Mouse (Mus musculus): Measurements from ENCODE around the gene Fam102a. TPM values are rescaled to one million over a fixed set of nuclear protein-coding genes. Genes with fewer than 3 reads are reported as not detected.
"Not testable (repeated sequence)": the region's sequence is repeated elsewhere in the genome, so short reads cannot be mapped to it uniquely, and the experiment has no call there.

The Fam102a gene
- 9.0 and 9.2 TPM in 2 replicates for polyA plus RNA-seq (2014; fragmentation: Nextera tagmentation; extraction: Ambion mirVana)

DNA sequence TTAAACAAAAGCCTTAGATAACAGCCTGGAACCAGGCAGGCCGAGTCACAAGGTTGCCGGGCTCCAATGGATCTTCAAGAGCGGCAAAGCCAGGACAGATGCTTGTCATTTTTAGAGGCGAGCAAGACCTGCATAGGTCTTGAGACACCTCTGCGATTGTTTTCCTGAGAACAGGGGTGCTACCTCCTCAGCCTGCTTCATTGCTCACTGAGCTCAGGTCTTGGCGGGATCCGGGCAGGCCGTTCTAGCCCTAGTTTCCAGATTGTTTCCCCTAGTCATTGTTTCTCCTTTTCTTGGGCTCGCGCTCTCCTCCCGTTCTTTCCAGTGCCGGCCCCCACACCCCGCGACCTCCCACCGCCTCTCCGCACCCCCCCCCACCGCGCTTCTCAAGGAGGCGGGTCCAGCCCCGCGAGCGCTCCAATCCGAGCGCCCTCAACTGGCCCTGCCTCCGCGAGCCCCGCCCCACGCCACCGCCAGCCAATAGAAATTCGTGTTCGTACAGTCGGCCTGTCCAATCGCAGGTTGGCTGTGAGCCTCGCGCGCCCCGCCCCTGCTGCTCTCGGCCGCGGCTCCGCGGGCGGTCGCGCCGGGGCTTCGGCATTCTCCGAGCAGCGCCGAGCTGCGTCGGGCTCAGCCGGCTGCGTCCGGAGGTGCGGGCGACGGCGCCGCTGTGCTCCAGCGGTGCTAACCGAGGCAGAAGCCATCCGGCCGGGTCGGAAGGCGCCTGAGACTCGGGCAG lies at the start of gene Fam102a:
Gene Fam102a (plus strand): TSS at position 600 of the 739 bp plus-strand sequence.
- DNase-seq (ENCODE audit: low spot score) (peak; percentile 98), ATAC-seq (ENCODE audit: low FRiP score) (peak; percentile 95)
- Histone ChIP-seq H3K9me3 (ENCODE audit: control insufficient read depth, low read length) (no peaks in the 10 kb centered on the region), H3K4me1 (replicated peaks; ENCODE audit: control insufficient read depth, insufficient read depth, low read length) (peaks cover 14% of the 10 kb centered on the region), H3K9ac (ENCODE audit: low read depth, low read length) (peak within 1 kb of the TSS; percentile 93), H3K4me2 (replicated peaks; ENCODE audit: low read depth, low read length) (peak within 1 kb of the TSS; percentile 87), H3K27ac (ENCODE audit: low read depth, low read length) (peak within 1 kb of the TSS; percentile 90), H3K4me3 (ENCODE audit: low read depth, low read length) (peak within 1 kb of the TSS; percentile 93), H3K27me3 (ENCODE audit: control insufficient read depth, insufficient read depth, low read length) (no peaks in the 10 kb centered on the region), H3K36me3 (ENCODE audit: control insufficient read depth, insufficient read depth, low read length) (no peaks in the 10 kb centered on the region)
- under 1% methylated on average over 42 of the region's 67 CpGs for WGBS

DNA sequence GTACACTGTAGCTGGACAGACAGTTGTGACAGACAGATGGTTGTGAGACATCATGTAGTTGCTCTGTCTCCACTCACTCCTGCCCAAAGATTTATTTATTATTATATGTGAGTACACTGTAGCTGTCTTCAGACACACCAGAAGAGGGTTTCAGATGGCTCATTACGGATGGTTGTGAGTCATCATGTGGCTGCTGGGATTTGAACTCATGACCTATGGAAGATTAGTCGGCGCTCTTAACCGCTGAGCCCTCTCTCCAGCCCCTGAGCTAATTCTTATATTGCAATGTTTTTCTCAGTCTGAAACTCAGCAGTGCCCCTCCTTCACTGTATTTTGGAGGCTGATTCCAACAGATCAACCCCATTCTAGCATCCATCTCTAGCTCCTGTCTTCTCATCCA lies 49.4 kb upstream of the Fam102a start:
- Histone ChIP-seq H3K4me1 (replicated peaks; ENCODE audit: control insufficient read depth, insufficient read depth, low read length) (no peaks in the 10 kb centered on the region), H3K27me3 (ENCODE audit: control insufficient read depth, insufficient read depth, low read length) (no peaks in the 10 kb centered on the region), H3K27ac (ENCODE audit: low read depth, low read length) (no peak overlapping the region), H3K9me3 (ENCODE audit: control insufficient read depth, low read length) (no peaks in the 10 kb centered on the region), H3K4me2 (replicated peaks; ENCODE audit: low read depth, low read length) (no peak overlapping the region), H3K36me3 (ENCODE audit: control insufficient read depth, insufficient read depth, low read length) (no peaks in the 10 kb centered on the region), H3K9ac (ENCODE audit: low read depth, low read length) (no peak overlapping the region), H3K4me3 (ENCODE audit: low read depth, low read length) (no peak overlapping the region)
- DNase-seq (ENCODE audit: low spot score) (no peak), ATAC-seq (ENCODE audit: low FRiP score) (no peak)
- 84% methylated on average over 4 of the region's 4 CpGs for WGBS

DNA sequence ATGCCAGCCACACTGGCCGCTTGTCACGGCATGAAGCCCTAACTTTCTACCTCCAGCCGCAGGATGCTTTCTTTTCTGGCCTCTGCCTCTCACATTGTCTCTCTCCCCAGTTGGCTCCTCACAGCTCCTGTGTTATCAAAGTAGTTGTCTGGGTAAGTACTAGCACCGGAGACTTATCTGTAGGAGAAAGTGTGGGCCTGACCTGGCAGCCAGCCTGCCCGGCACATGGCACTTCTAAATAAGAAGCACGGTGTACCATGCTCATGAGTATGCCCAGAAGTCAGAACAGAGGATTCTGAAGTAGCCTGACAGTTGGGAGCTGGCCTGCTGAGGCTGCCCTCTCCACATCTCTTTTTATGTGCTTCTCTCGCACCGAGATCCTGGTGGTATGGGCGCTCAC lies 49.0 kb upstream of the Fam102a start:
- Histone ChIP-seq H3K27me3 (ENCODE audit: control insufficient read depth, insufficient read depth, low read length) (no peaks in the 10 kb centered on the region), H3K9me3 (ENCODE audit: control insufficient read depth, low read length) (no peaks in the 10 kb centered on the region), H3K9ac (ENCODE audit: low read depth, low read length) (no peak overlapping the region), H3K27ac (ENCODE audit: low read depth, low read length) (no peak overlapping the region), H3K4me2 (replicated peaks; ENCODE audit: low read depth, low read length) (no peak overlapping the region), H3K36me3 (ENCODE audit: control insufficient read depth, insufficient read depth, low read length) (no peaks in the 10 kb centered on the region), H3K4me3 (ENCODE audit: low read depth, low read length) (no peak overlapping the region), H3K4me1 (replicated peaks; ENCODE audit: control insufficient read depth, insufficient read depth, low read length) (no peaks in the 10 kb centered on the region)
- DNase-seq (ENCODE audit: low spot score) = no peak
- WGBS = 92% methylated on average over 9 of the region's 9 CpGs
- ATAC-seq (ENCODE audit: low FRiP score) = no peak

DNA sequence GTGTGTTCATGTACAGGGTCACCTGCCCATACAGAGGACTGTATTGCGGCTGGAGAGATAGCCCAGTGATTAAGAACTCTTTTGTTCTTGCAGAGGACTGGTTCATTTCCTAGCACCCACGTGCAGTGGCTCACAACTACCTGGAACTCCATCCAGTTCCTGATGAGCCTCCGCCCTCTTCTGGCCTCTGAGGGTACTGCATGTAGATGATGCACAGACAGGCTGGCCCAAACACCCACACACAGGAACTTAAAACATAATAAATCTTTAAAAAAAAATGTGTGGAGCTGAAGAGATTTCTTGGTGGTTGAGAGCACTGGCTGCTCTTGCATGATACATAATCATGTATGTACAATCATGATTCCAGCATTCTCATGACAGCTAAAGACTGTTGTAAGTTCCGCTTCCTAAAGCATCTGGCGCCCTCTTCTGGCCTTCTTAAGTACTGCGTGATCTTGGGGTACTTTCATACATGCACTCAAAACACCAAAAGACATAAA lies 48.0 kb upstream of the Fam102a start:
- H3K36me3 ChIP-seq (ENCODE audit: control insufficient read depth, insufficient read depth, low read length) = no peaks in the 10 kb centered on the region
- DNase-seq (ENCODE audit: low spot score) (peak; percentile 92), ATAC-seq (ENCODE audit: low FRiP score) (peak; percentile 54; the same call in 1 of the 2 replicates)
- H3K27ac ChIP-seq (ENCODE audit: low read depth, low read length) = no peak overlapping the region
- no peak overlapping the region for H3K9ac ChIP-seq (ENCODE audit: low read depth, low read length)
- WGBS = 6% methylated on average over 6 of the region's 6 CpGs
- H3K4me2 ChIP-seq (replicated peaks; ENCODE audit: low read depth, low read length) = no peak overlapping the region
- no peak overlapping the region for H3K4me3 ChIP-seq (ENCODE audit: low read depth, low read length)
- no peaks in the 10 kb centered on the region for H3K27me3 ChIP-seq (ENCODE audit: control insufficient read depth, insufficient read depth, low read length)
- no peaks in the 10 kb centered on the region for H3K4me1 ChIP-seq (replicated peaks; ENCODE audit: control insufficient read depth, insufficient read depth, low read length)
- no peaks in the 10 kb centered on the region for H3K9me3 ChIP-seq (ENCODE audit: control insufficient read depth, low read length)

DNA sequence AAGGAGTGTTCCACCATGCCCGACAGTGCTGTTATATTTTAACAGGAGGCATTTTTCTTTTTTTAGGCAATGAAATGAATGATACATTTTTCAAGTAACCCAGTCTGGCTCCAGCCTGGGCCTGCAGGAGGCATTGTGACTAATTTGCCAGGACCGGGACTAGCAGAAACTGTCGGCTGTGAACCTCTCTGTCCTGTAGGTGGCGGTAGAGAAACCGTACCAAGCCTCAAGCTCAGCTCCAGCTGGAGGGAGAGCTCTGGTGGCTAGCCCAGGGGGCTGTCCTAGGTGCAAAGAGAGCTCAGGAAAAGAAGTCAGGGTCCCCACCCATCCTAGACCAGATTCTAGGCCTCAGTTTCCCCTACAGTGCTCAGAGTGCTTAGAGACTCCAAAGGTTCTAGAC lies 46.5 kb upstream of the Fam102a start:
- no peak overlapping the region for H3K9ac ChIP-seq (ENCODE audit: low read depth, low read length)
- H3K9me3 ChIP-seq (ENCODE audit: control insufficient read depth, low read length) = no peaks in the 10 kb centered on the region
- no peaks in the 10 kb centered on the region for H3K36me3 ChIP-seq (ENCODE audit: control insufficient read depth, insufficient read depth, low read length)
- H3K4me2 ChIP-seq (replicated peaks; ENCODE audit: low read depth, low read length) = no peak overlapping the region
- WGBS = 2% methylated on average over 5 of the region's 5 CpGs
- H3K27me3 ChIP-seq (ENCODE audit: control insufficient read depth, insufficient read depth, low read length) = no peaks in the 10 kb centered on the region
- no peaks in the 10 kb centered on the region for H3K4me1 ChIP-seq (replicated peaks; ENCODE audit: control insufficient read depth, insufficient read depth, low read length)
- no peak overlapping the region for H3K27ac ChIP-seq (ENCODE audit: low read depth, low read length)
- ATAC-seq (ENCODE audit: low FRiP score) (no peak), DNase-seq (ENCODE audit: low spot score) (peak; percentile 92)
- H3K4me3 ChIP-seq (ENCODE audit: low read depth, low read length) = no peak overlapping the region

DNA sequence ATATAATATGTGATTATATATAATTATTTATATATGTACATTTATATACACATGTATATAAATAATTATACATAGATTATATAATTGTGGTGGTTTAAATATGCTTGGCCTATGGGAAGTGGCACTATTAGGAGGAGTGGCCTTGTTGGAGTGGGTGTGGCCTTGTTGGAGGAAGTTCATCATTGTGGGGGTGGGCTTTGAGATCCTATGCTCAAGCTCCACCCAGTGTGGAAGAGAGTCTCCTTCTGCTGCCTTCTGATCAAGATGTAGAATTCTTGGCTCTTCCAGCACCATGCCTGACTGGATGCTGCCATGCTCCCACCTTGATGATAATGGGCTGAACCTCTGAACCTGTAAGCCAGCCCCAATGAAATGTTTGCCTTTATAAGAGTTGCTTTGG lies 44.4 kb upstream of the Fam102a start:
- H3K9ac ChIP-seq (ENCODE audit: low read depth, low read length); DNase-seq (ENCODE audit: low spot score); H3K9me3 ChIP-seq (ENCODE audit: control insufficient read depth, low read length); H3K4me1 ChIP-seq (replicated peaks; ENCODE audit: control insufficient read depth, insufficient read depth, low read length); ATAC-seq (ENCODE audit: low FRiP score); H3K36me3 ChIP-seq (ENCODE audit: control insufficient read depth, insufficient read depth, low read length); H3K4me2 ChIP-seq (replicated peaks; ENCODE audit: low read depth, low read length); H3K27ac ChIP-seq (ENCODE audit: low read depth, low read length); H3K4me3 ChIP-seq (ENCODE audit: low read depth, low read length); H3K27me3 ChIP-seq (ENCODE audit: control insufficient read depth, insufficient read depth, low read length): not testable (repeated sequence)

DNA sequence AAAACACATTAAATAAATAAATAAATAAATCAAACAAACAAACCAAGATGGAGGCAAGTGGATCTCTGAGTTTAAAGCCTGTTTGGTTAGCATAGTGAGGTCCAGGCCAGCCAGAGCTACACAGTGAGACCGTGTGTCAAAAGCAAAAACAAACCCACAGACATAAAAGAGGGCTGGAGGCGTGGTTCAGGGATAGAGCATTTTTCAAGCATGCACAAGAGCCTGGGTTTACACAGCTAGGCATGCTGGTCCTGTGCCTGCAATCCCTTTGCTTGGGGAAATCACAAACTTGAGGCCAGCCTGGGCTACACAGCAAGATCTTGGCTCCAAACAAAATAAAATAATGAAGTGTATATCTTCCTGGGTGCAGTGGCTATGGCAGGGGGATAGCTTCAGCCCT lies 42.5 kb upstream of the Fam102a start:
- Histone ChIP-seq H3K36me3 (ENCODE audit: control insufficient read depth, insufficient read depth, low read length) (no peaks in the 10 kb centered on the region), H3K9ac (ENCODE audit: low read depth, low read length) (no peak overlapping the region), H3K4me2 (replicated peaks; ENCODE audit: low read depth, low read length) (no peak overlapping the region), H3K27ac (ENCODE audit: low read depth, low read length) (no peak overlapping the region), H3K4me1 (replicated peaks; ENCODE audit: control insufficient read depth, insufficient read depth, low read length) (no peaks in the 10 kb centered on the region), H3K27me3 (ENCODE audit: control insufficient read depth, insufficient read depth, low read length) (no peaks in the 10 kb centered on the region), H3K4me3 (ENCODE audit: low read depth, low read length) (no peak overlapping the region), H3K9me3 (ENCODE audit: control insufficient read depth, low read length) (no peaks in the 10 kb centered on the region)
- no peak for DNase-seq (ENCODE audit: low spot score)
- 72% methylated on average over 2 of the region's 2 CpGs for WGBS
- no peak for ATAC-seq (ENCODE audit: low FRiP score)

DNA sequence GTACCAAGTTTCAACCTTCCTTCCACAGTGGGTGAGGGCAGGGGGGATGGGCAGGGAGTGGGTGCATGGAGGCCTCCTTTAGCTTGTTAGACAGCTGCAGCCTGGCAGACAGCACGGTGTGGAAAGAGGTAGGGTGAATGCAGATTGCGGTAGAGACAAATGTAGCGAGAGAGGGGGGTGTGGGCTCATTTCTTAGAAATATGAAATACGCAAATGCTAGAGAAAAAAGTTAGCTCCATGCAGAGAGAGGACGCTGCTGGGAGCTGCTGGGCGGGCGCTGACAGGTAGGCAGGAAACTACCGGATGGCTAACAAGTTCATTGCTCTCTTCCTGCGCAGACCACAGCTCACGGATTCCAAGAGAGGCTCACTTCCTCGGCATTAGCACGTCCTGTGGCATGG lies 41.8 kb upstream of the Fam102a start:
- Histone ChIP-seq H3K4me2 (replicated peaks; ENCODE audit: low read depth, low read length) (no peak overlapping the region), H3K36me3 (ENCODE audit: control insufficient read depth, insufficient read depth, low read length) (no peaks in the 10 kb centered on the region), H3K27ac (ENCODE audit: low read depth, low read length) (no peak overlapping the region), H3K27me3 (ENCODE audit: control insufficient read depth, insufficient read depth, low read length) (no peaks in the 10 kb centered on the region), H3K9ac (ENCODE audit: low read depth, low read length) (no peak overlapping the region), H3K4me1 (replicated peaks; ENCODE audit: control insufficient read depth, insufficient read depth, low read length) (no peaks in the 10 kb centered on the region), H3K4me3 (ENCODE audit: low read depth, low read length) (no peak overlapping the region), H3K9me3 (ENCODE audit: control insufficient read depth, low read length) (no peaks in the 10 kb centered on the region)
- whole genome bisulfite sequencing = 86% methylated on average over 12 of the region's 12 CpGs
- DNase-seq (ENCODE audit: low spot score) (no peak), ATAC-seq (ENCODE audit: low FRiP score) (no peak)

DNA sequence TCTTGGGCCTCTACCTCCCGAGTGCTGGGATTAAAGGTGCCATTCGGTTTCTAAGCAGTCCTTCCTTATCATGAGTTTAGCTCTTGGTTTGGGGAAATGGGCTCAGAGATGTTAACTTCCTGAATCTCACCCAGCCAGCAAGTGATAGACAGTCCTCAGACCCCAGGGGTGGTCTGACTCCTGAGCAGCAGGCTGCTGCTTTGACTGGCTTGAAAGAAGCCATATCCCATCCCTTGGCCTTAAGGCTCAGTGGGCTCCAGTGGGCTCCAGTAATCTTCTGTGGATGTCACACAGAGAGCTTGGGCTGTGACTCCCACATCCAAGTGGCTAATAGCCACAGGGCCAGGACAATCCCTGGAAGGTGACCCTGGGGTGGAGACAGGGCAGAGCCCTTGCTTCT lies 40.6 kb upstream of the Fam102a start:
- H3K27ac ChIP-seq (ENCODE audit: low read depth, low read length) = no peak overlapping the region
- no peaks in the 10 kb centered on the region for H3K4me1 ChIP-seq (replicated peaks; ENCODE audit: control insufficient read depth, insufficient read depth, low read length)
- no peak overlapping the region for H3K9ac ChIP-seq (ENCODE audit: low read depth, low read length)
- no peaks in the 10 kb centered on the region for H3K27me3 ChIP-seq (ENCODE audit: control insufficient read depth, insufficient read depth, low read length)
- H3K36me3 ChIP-seq (ENCODE audit: control insufficient read depth, insufficient read depth, low read length) = no peaks in the 10 kb centered on the region
- ATAC-seq (ENCODE audit: low FRiP score) (no peak), DNase-seq (ENCODE audit: low spot score) (no peak)
- WGBS = 66% methylated on average over 2 of the region's 2 CpGs
- no peaks in the 10 kb centered on the region for H3K9me3 ChIP-seq (ENCODE audit: control insufficient read depth, low read length)
- H3K4me3 ChIP-seq (ENCODE audit: low read depth, low read length) = no peak overlapping the region
- no peak overlapping the region for H3K4me2 ChIP-seq (replicated peaks; ENCODE audit: low read depth, low read length)
